Mouse (Mus musculus): ENCODE measurements around the gene Bzw2. TPM values are rescaled to one million over a fixed set of nuclear protein-coding genes. Genes with fewer than 3 reads are reported as not detected.

The Bzw2 gene
- polyA plus RNA-seq, 1 experiment from 2014 or later, result 103 TPM

DNA sequence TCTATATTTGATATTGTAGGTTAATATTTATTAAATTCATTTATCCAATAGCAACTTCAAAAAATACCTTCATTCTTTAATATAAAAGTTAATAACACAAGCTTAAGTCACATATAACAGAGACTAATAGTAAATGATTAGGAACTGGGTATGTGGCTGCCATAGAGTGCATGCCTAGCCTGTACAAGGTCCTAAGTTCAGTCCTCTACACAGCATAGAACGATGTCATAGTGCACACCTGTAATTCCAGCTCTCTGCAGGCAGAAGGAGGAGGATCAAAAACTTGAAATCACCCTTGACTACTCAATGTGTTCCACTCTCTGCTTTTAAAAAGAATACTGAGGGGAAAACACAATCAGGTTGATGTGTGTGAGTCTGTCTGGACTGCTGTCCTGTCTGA is 107.6 kb downstream of the Bzw2 start:
- H3K27me3 ChIP-seq (replicated peaks), result no peaks in the 10 kb centered on the region
- ATAC-seq, result no peak

DNA sequence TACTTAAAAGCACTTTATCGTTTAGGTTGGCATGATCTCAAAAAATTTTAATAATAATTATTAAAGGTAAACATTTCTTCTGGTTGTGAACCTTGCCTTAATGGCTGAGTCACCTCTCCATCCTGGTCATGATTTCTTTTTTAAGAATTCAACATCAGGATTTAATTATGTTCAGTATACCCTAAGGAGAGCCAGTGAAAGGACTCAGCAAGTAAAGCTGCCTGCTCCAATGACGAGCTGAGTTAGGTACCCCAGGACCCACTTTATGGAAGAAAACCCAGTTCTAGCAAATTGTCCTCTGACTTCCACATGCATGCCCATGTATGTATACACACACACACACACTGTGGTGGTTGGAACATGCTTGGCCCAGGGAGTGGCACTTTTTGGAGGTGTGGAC is 110.3 kb downstream of the Bzw2 start:
- no peaks in the 10 kb centered on the region for H3K36me3 ChIP-seq
- no peaks in the 10 kb centered on the region for H3K9me3 ChIP-seq (replicated peaks)
- no peak overlapping the region for H3K4me2 ChIP-seq
- H3K4me3 ChIP-seq, result no peak overlapping the region
- no peak for ATAC-seq
- H3K4me1 ChIP-seq, result peaks cover 8% of the 10 kb centered on the region; the same call in 1 of the 2 replicates
- H3K9ac ChIP-seq, result no peak overlapping the region
- 70% methylated on average over 2 of the region's 2 CpGs for WGBS (ENCODE audit: insufficient replicate concordance)
- no peak overlapping the region for H3K27ac ChIP-seq
- no peaks in the 10 kb centered on the region; the same call in 1 of the 2 replicates for H3K27me3 ChIP-seq (replicated peaks)

More for the DNA sequence above, 107.6 kb downstream of the Bzw2 start:
- peaks cover 8% of the 10 kb centered on the region; the same call in 1 of the 2 replicates for H3K4me1 ChIP-seq
- no peak overlapping the region for H3K27ac ChIP-seq
- no peak overlapping the region for H3K9ac ChIP-seq
- no peak overlapping the region for H3K4me2 ChIP-seq
- no peaks in the 10 kb centered on the region for H3K36me3 ChIP-seq
- H3K4me3 ChIP-seq, result no peak overlapping the region
- no peaks in the 10 kb centered on the region for H3K9me3 ChIP-seq (replicated peaks)
- 58% methylated on average over 1 of the region's 1 CpGs for WGBS (ENCODE audit: insufficient replicate concordance)

DNA sequence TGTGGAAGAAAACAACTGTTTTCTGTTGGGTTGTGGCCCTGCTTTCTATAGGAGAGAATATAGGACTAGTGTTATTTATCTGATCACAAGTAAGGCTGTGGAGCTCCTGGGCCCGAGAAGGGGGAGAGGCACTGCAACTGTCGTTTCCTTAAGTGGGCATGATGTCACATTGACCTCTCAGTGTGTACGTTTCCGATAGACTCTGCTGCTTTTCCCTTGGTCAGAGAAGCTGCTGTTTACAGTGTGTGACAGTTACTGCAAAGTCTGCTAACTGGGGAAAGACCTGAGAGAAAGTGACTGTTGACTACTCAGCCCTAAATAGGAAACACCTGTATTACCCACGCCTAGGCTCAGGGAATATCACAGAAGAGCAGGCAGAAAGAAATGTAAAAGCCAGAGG is 111.7 kb downstream of the Bzw2 start:
- no peaks in the 10 kb centered on the region for H3K36me3 ChIP-seq
- ATAC-seq, result no peak
- H3K4me3 ChIP-seq, result no peak overlapping the region
- H3K9me3 ChIP-seq (replicated peaks), result no peaks in the 10 kb centered on the region
- no peak overlapping the region for H3K9ac ChIP-seq
- peaks cover 4% of the 10 kb centered on the region; the same call in 1 of the 2 replicates for H3K27me3 ChIP-seq (replicated peaks)
- WGBS (ENCODE audit: insufficient replicate concordance), result 9% methylated on average over 5 of the region's 5 CpGs
- no peak overlapping the region for H3K27ac ChIP-seq
- peaks cover 17% of the 10 kb centered on the region for H3K4me1 ChIP-seq
- H3K4me2 ChIP-seq, result no peak overlapping the region

DNA sequence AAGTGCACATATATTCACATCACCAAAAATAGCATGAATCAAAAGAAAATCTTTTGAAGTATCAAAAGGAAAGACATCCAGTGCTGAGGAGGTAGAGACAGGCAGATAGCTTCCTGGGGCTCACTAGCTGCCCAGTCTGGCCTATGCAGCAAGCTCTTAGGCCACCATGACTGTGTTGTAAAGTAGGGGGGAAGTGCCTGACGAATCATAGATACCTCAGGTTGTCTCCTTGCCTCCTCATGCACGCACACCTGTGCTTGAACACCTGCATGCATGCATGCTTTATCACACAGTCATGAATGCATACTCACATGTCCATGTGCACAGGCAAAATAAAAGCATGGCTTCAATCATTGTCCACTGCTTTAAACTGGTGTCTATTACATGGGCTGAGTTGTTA is 113.2 kb downstream of the Bzw2 start:
- WGBS (ENCODE audit: insufficient replicate concordance), result 66% methylated on average over 2 of the region's 2 CpGs
- Histone ChIP-seq H3K27me3 (replicated peaks) (peaks cover 4% of the 10 kb centered on the region; the same call in 1 of the 2 replicates), H3K36me3 (no peaks in the 10 kb centered on the region), H3K9me3 (replicated peaks) (no peaks in the 10 kb centered on the region), H3K4me2 (no peak overlapping the region), H3K4me3 (no peak overlapping the region), H3K27ac (no peak overlapping the region), H3K4me1 (peaks cover 29% of the 10 kb centered on the region), H3K9ac (no peak overlapping the region)
- no peak for ATAC-seq

DNA sequence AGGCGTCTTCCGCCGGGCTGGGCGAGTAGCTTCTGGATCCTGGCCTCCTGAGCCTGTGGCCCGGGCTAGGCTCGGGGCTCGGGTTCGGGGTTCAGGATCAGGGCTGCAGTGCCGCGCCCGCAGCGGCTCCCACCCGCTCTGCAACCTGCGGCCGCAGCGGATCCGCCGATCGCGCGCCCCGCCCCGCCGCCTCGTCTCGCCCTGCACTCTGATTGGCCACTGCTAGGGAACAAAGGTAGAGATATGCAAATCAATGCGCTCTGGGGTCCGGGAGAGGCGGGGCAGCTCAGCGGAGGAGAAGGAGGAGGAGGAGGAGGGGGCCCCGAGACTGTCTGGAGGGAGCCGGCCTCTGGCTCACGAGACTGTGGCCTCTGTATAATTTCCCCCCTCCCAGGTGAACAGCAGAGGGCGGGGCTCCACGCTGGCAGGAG is 115.5 kb downstream of the Bzw2 start, which contains the start of gene Tspan13:
TSS of gene Tspan13 (minus strand) at position 153 of the 431 bp plus-strand sequence.
- H3K9ac ChIP-seq, result peak within 1 kb of the TSS; percentile 79
- peaks cover 34% of the 10 kb centered on the region for H3K4me1 ChIP-seq
- peak within 1 kb of the TSS; percentile 75 for H3K4me3 ChIP-seq
- no peaks in the 10 kb centered on the region for H3K36me3 ChIP-seq
- H3K27me3 ChIP-seq (replicated peaks), result peaks cover 4% of the 10 kb centered on the region; the same call in 1 of the 2 replicates
- H3K27ac ChIP-seq, result no peak within 1 kb of the TSS
- ATAC-seq, result peak; percentile 92
- H3K9me3 ChIP-seq (replicated peaks), result no peaks in the 10 kb centered on the region
- WGBS (ENCODE audit: insufficient replicate concordance), result under 1% methylated on average over 35 of the region's 35 CpGs
- peak within 1 kb of the TSS; percentile 99 for H3K4me2 ChIP-seq

Other genes with a start within 250 kb of the Bzw2 start
- gene Agr3, start 232.5 kb downstream of the Bzw2 start, polyA plus RNA-seq (2016; fragmentation: Nextera tagmentation; extraction: Ambion mirVana), result not detected in 2 replicates
- not detected in 2 replicates for gene Agr2, start 165.2 kb downstream of the Bzw2 start, polyA plus RNA-seq (2016; fragmentation: Nextera tagmentation; extraction: Ambion mirVana)
- 26.2 and 27.2 TPM in 2 replicates for gene Tspan13, start 115.6 kb downstream of the Bzw2 start, polyA plus RNA-seq (2016; fragmentation: Nextera tagmentation; extraction: Ambion mirVana)
- 12.7 and 13.6 TPM in 2 replicates for gene Ankmy2, start 966 bp downstream of the Bzw2 start, polyA plus RNA-seq (2016; fragmentation: Nextera tagmentation; extraction: Ambion mirVana)
- not detected in 2 replicates for gene Lrrc72, start 95.3 kb upstream of the Bzw2 start, polyA plus RNA-seq (2016; fragmentation: Nextera tagmentation; extraction: Ambion mirVana)
- 0.17 and 0.19 TPM in 2 replicates for gene Sostdc1, start 156.1 kb upstream of the Bzw2 start, polyA plus RNA-seq (2016; fragmentation: Nextera tagmentation; extraction: Ambion mirVana)
- gene Ispd, start 223.4 kb upstream of the Bzw2 start, polyA plus RNA-seq (2016; fragmentation: Nextera tagmentation; extraction: Ambion mirVana), result 3.1 and 3.4 TPM in 2 replicates
- gene D630036H23Rik, start 224.1 kb upstream of the Bzw2 start, polyA plus RNA-seq (2016; fragmentation: Nextera tagmentation; extraction: Ambion mirVana), result 0.31 and 0.87 TPM in 2 replicates